Mouse (Mus musculus): ENCODE data around the gene Llph. TPM values are rescaled to one million over a fixed set of nuclear protein-coding genes. Genes with fewer than 3 reads are reported as not detected.

Gene Llph
- total and polyA plus RNA-seq, 2 experiments from 2014 or later, result 0.34 to 23.3 TPM

DNA sequence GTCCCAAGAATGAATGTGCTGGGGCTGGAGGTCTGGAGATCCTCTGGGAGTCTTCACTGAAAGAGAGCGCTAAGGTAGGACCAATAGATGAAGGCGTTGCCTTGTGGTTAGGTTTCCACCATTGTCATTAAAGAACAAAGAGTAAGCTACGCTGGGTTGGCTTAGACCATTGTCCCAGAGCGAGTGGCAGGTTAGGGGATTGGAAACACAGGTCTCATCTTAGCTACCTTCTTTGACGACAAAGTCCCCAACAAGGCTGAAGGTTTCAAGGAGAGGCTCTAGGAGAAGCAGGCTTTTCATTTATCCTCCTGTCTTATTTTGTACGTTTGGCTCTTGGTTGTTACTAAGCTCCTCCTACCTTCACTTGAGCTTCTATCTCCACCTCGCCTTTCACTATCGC lies 11.4 kb downstream of the Llph start:
- ATAC-seq (ENCODE audit: insufficient read depth, low read depth), result no peak
- DNase-seq (ENCODE audit: low spot score), result no peak
- Histone ChIP-seq H3K9ac (replicated peaks; ENCODE audit: low read depth, low read length) (no peak overlapping the region), H3K4me2 (ENCODE audit: low read depth, low read length) (no peak overlapping the region), H3K27ac (ENCODE audit: low read depth) (no peak overlapping the region), H3K4me1 (ENCODE audit: control insufficient read depth, insufficient read depth) (no peaks in the 10 kb centered on the region), H3K4me3 (ENCODE audit: low read depth, low read length) (no peak overlapping the region), H3K36me3 (replicated peaks; ENCODE audit: control insufficient read depth, insufficient read depth, low read length) (no peaks in the 10 kb centered on the region), H3K27me3 (ENCODE audit: control insufficient read depth, insufficient read depth, low read length) (peaks cover 5% of the 10 kb centered on the region; the same call in 1 of the 2 replicates), H3K9me3 (replicated peaks; ENCODE audit: control insufficient read depth, low read length) (no peaks in the 10 kb centered on the region)
- TF ChIP-seq EP300 (IDR thresholded peaks at IDR 0.05; ENCODE audit: low read depth) (no peak), CTCF (IDR thresholded peaks at IDR 0.05; ENCODE audit: low read depth) (no peak)
- WGBS, result 87% methylated on average over 8 of the region's 8 CpGs

DNA sequence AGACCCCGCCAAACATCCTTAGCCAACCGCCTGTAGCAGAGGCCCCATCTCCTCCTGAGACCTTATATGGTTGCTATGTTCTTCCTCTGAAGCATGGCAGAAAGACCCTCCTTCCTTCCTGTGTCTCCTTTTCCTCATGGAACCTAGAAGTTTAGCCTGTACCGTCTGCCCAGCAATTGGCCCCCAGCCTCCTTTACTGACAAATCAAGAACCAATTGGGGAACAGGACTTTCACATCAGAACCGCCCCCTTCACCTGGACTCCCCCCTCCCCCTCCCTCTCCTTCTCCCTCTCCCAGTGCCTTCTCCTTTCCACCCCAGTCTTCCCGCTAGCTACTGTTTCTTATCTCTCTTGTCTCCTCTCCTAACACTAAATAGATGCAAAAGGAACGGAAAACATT lies 12.6 kb downstream of the Llph start:
- H3K27ac ChIP-seq (ENCODE audit: low read depth), result no peak overlapping the region
- H3K4me2 ChIP-seq (ENCODE audit: low read depth, low read length), result no peak overlapping the region
- no peak for TF ChIP-seq CTCF (IDR thresholded peaks at IDR 0.05; ENCODE audit: low read depth)
- TF ChIP-seq EP300 (IDR thresholded peaks at IDR 0.05; ENCODE audit: low read depth), result no peak
- no peak for DNase-seq (ENCODE audit: low spot score)
- H3K36me3 ChIP-seq (replicated peaks; ENCODE audit: control insufficient read depth, insufficient read depth, low read length), result no peaks in the 10 kb centered on the region
- H3K4me1 ChIP-seq (ENCODE audit: control insufficient read depth, insufficient read depth), result no peaks in the 10 kb centered on the region
- peaks cover 5% of the 10 kb centered on the region; the same call in 1 of the 2 replicates for H3K27me3 ChIP-seq (ENCODE audit: control insufficient read depth, insufficient read depth, low read length)
- WGBS, result 39% methylated on average over 6 of the region's 6 CpGs
- ATAC-seq (ENCODE audit: insufficient read depth, low read depth), result no peak
- no peak overlapping the region for H3K9ac ChIP-seq (replicated peaks; ENCODE audit: low read depth, low read length)
- no peaks in the 10 kb centered on the region for H3K9me3 ChIP-seq (replicated peaks; ENCODE audit: control insufficient read depth, low read length)
- no peak overlapping the region for H3K4me3 ChIP-seq (ENCODE audit: low read depth, low read length)

DNA sequence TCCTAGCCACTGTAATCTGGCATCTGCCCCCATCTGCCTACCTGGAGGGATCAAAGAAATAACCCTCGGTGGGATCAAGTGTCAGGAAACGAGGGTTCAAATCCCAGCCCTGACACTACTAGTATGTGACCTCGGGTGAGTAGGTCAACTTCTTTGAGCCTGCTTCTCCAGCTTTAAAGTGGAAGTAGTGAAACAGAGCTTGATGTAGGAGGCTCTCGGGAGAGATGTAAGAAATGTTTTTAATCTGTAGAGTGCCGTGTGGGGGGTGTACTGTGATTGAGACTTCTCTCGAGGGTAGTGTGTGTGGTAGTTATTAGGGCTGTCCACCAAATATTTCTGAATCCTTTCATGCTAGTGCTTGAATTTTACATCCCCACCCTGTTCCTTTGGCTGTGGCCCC lies 15.6 kb downstream of the Llph start:
- WGBS, result 54% methylated on average over 6 of the region's 6 CpGs
- Histone ChIP-seq H3K27me3 (ENCODE audit: control insufficient read depth, insufficient read depth, low read length) (peaks cover 5% of the 10 kb centered on the region; the same call in 1 of the 2 replicates), H3K4me1 (ENCODE audit: control insufficient read depth, insufficient read depth) (no peaks in the 10 kb centered on the region), H3K4me2 (ENCODE audit: low read depth, low read length) (no peak overlapping the region), H3K9ac (replicated peaks; ENCODE audit: low read depth, low read length) (no peak overlapping the region), H3K4me3 (ENCODE audit: low read depth, low read length) (no peak overlapping the region), H3K9me3 (replicated peaks; ENCODE audit: control insufficient read depth, low read length) (no peaks in the 10 kb centered on the region), H3K27ac (ENCODE audit: low read depth) (no peak overlapping the region), H3K36me3 (replicated peaks; ENCODE audit: control insufficient read depth, insufficient read depth, low read length) (no peaks in the 10 kb centered on the region)
- DNase-seq (ENCODE audit: low spot score), result no peak
- no peak for TF ChIP-seq EP300 (IDR thresholded peaks at IDR 0.05; ENCODE audit: low read depth)
- no peak for TF ChIP-seq CTCF (IDR thresholded peaks at IDR 0.05; ENCODE audit: low read depth)
- ATAC-seq (ENCODE audit: insufficient read depth, low read depth), result no peak

DNA sequence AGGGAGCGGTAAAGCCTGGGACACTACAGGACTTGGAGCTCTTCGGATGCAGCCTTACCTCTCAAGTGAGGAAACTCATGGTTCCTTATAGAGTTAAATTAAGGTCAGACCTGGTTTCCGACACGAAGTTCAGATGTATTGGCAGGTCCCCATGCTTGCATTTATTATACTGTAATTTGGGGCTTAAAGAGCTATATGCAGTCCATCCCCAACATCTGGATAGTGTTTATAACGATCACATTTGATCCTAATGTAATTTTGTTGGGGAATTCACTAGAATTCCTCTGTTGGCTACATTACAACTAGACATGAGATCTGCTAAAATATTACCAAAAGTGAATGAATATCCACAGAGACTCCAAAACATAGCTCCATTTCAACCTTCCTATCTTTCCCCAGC lies 18.8 kb downstream of the Llph start:
- H3K27ac ChIP-seq (ENCODE audit: low read depth), result no peak overlapping the region
- ATAC-seq (ENCODE audit: insufficient read depth, low read depth) (no peak), DNase-seq (ENCODE audit: low spot score) (no peak)
- H3K36me3 ChIP-seq (replicated peaks; ENCODE audit: control insufficient read depth, insufficient read depth, low read length), result no peaks in the 10 kb centered on the region
- no peak overlapping the region for H3K9ac ChIP-seq (replicated peaks; ENCODE audit: low read depth, low read length)
- TF ChIP-seq CTCF (IDR thresholded peaks at IDR 0.05; ENCODE audit: low read depth) (no peak), EP300 (IDR thresholded peaks at IDR 0.05; ENCODE audit: low read depth) (no peak)
- WGBS, result 83% methylated on average over 5 of the region's 5 CpGs
- no peaks in the 10 kb centered on the region for H3K9me3 ChIP-seq (replicated peaks; ENCODE audit: control insufficient read depth, low read length)
- no peak overlapping the region for H3K4me2 ChIP-seq (ENCODE audit: low read depth, low read length)
- H3K4me3 ChIP-seq (ENCODE audit: low read depth, low read length), result no peak overlapping the region
- H3K4me1 ChIP-seq (ENCODE audit: control insufficient read depth, insufficient read depth), result no peaks in the 10 kb centered on the region
- no peaks in the 10 kb centered on the region for H3K27me3 ChIP-seq (ENCODE audit: control insufficient read depth, insufficient read depth, low read length)

- Histone ChIP-seq H3K36me3 (replicated peaks; ENCODE audit: control insufficient read depth, insufficient read depth, low read length) (no peaks in the 10 kb centered on the region), H3K9me3 (replicated peaks; ENCODE audit: control insufficient read depth, low read length) (no peaks in the 10 kb centered on the region), H3K27ac (ENCODE audit: low read depth) (no peak overlapping the region), H3K9ac (replicated peaks; ENCODE audit: low read depth, low read length) (no peak overlapping the region), H3K27me3 (ENCODE audit: control insufficient read depth, insufficient read depth, low read length) (no peaks in the 10 kb centered on the region), H3K4me1 (ENCODE audit: control insufficient read depth, insufficient read depth) (no peaks in the 10 kb centered on the region), H3K4me3 (ENCODE audit: low read depth, low read length) (no peak overlapping the region), H3K4me2 (ENCODE audit: low read depth, low read length) (no peak overlapping the region)
- TF ChIP-seq CTCF (IDR thresholded peaks at IDR 0.05; ENCODE audit: low read depth) (peak; percentile 67), EP300 (IDR thresholded peaks at IDR 0.05; ENCODE audit: low read depth) (no peak)
- peak; percentile 17; the same call in 1 of the 2 replicates for ATAC-seq (ENCODE audit: insufficient read depth, low read depth)
- peak; percentile 67 for DNase-seq (ENCODE audit: low spot score)
- 31% methylated on average over 9 of the region's 9 CpGs for WGBS
Observed at GRCm38 (mm10) chr10:120246994-120247750, 20.3 kb downstream of the Llph start.

Measured in heart, postnatal 0 days (tissue).